Mouse (Mus musculus): ENCODE measurements around the gene Rsbn1.

The Rsbn1 gene

GRCm38 (mm10) chr3:103914010-103914669, at the start of gene Rsbn1:
TSS of gene Rsbn1 (plus strand) at chr3:103914120.
- in situ Hi-C loops (cut with MboI) = no loop called here

GRCm38 (mm10) chr3:103864200-103864599, 49.7 kb upstream of the Rsbn1 start:
- in situ Hi-C loops (cut with MboI) = no loop called here

GRCm38 (mm10) chr3:103867424-103867971, 46.4 kb upstream of the Rsbn1 start:
- in situ Hi-C loops (cut with MboI) = no loop called here

- in situ Hi-C loops (cut with MboI) = no loop called here
Observed at GRCm38 (mm10) chr3:103868008-103868407, 45.9 kb upstream of the Rsbn1 start.

- in situ Hi-C loops (cut with MboI) = no loop called here
Observed at GRCm38 (mm10) chr3:103872663-103873098, 41.2 kb upstream of the Rsbn1 start.

GRCm38 (mm10) chr3:103874329-103874728, 39.6 kb upstream of the Rsbn1 start:
- in situ Hi-C loops (cut with MboI) = no loop called here

GRCm38 (mm10) chr3:103885946-103886345, 28.0 kb upstream of the Rsbn1 start:
- in situ Hi-C loops (cut with MboI) = no loop called here

GRCm38 (mm10) chr3:103887581-103887980, 26.3 kb upstream of the Rsbn1 start:
- in situ Hi-C loops (cut with MboI) = no loop called here

- in situ Hi-C loops (cut with MboI) = no loop called here
Observed at GRCm38 (mm10) chr3:103893374-103893773, 20.5 kb upstream of the Rsbn1 start.

- in situ Hi-C loops (cut with MboI) = no loop called here
Observed at GRCm38 (mm10) chr3:103904705-103905104, 9.2 kb upstream of the Rsbn1 start.

- in situ Hi-C loops (cut with MboI) = no loop called here
Observed at GRCm38 (mm10) chr3:103907335-103908030, 6.4 kb upstream of the Rsbn1 start.

GRCm38 (mm10) chr3:103908781-103909180, 5.1 kb upstream of the Rsbn1 start:
- in situ Hi-C loops (cut with MboI) = no loop called here

GRCm38 (mm10) chr3:103913451-103913961, 414 bp upstream of the Rsbn1 start:
- in situ Hi-C loops (cut with MboI) = no loop called here

- in situ Hi-C loops (cut with MboI) = no loop called here
Observed at GRCm38 (mm10) chr3:103914732-103915508, 1.0 kb downstream of the Rsbn1 start.

GRCm38 (mm10) chr3:103915509-103915896, 1.6 kb downstream of the Rsbn1 start:
- in situ Hi-C loops (cut with MboI) = no loop called here

GRCm38 (mm10) chr3:103916205-103916838, 2.4 kb downstream of the Rsbn1 start:
- in situ Hi-C loops (cut with MboI) = no loop called here

GRCm38 (mm10) chr3:103916839-103917237, 2.9 kb downstream of the Rsbn1 start:
- in situ Hi-C loops (cut with MboI) = no loop called here

- in situ Hi-C loops (cut with MboI) = no loop called here
Observed at GRCm38 (mm10) chr3:103920094-103920493, 6.2 kb downstream of the Rsbn1 start.

- in situ Hi-C loops (cut with MboI) = no loop called here
Observed at GRCm38 (mm10) chr3:103925302-103925701, 11.4 kb downstream of the Rsbn1 start.

- in situ Hi-C loops (cut with MboI) = no loop called here
Observed at GRCm38 (mm10) chr3:103927511-103927910, 13.6 kb downstream of the Rsbn1 start.

GRCm38 (mm10) chr3:103944794-103945562, 31.1 kb downstream of the Rsbn1 start:
- in situ Hi-C loops (cut with MboI) = no loop called here

All from mature B cell (primary cell).